Mouse (Mus musculus): ENCODE measurements around the gene Olfr1134.

GRCm38 (mm10) chr2:87637435-87637834, 20.8 kb downstream of the Olfr1134 start, which contains the start of gene Olfr1132:
- TF ChIP-seq GATA1 (IDR thresholded peaks at IDR 0.05; ENCODE audit: low read length) = no peak
- no peak for TF ChIP-seq TAL1 (IDR thresholded peaks at IDR 0.05; ENCODE audit: low read length)
